Mouse (Mus musculus): ENCODE measurements around the gene Stk26.

GRCm38 (mm10) chrX:50903497-50903896 lies 62.6 kb downstream of the Stk26 start:
- TF ChIP-seq POLR2A (IDR thresholded peaks at IDR 0.05; ENCODE audit: borderline replicate concordance, low read depth, low read length) (no peak), CTCF (IDR thresholded peaks at IDR 0.05; ENCODE audit: low read depth, low read length) (no peak)
